Mouse (Mus musculus): ENCODE results near the gene Pigg. TPM values are rescaled to one million over a fixed set of nuclear protein-coding genes. Genes with fewer than 3 reads are reported as not detected.

The Pigg gene
- polyA plus RNA-seq, 1 experiment = 1.8 TPM

DNA sequence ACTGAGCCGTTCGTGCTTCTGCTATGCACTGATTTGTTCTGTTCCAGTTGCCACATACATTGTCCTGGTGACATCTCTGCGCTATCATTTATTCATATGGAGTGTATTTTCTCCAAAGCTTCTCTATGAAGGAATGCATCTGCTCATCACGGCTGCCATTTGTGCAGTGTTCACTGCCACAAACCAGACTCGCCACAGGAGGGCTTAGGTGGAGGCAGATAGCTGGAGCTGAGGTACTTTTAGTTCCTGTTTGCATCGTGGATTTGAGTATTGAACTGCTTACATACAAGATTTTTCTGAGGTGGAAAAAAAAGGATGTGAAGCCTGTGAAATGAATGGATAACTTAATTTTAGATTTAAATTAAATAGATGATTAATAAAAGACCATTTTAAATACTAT lies 35.4 kb downstream of the Pigg start:
- peaks cover 7% of the 10 kb centered on the region for H3K36me3 ChIP-seq (ENCODE audit: control insufficient read depth, insufficient read depth)
- no peak overlapping the region for H3ac ChIP-seq (ENCODE audit: control insufficient read depth, insufficient read length, low read depth)

DNA sequence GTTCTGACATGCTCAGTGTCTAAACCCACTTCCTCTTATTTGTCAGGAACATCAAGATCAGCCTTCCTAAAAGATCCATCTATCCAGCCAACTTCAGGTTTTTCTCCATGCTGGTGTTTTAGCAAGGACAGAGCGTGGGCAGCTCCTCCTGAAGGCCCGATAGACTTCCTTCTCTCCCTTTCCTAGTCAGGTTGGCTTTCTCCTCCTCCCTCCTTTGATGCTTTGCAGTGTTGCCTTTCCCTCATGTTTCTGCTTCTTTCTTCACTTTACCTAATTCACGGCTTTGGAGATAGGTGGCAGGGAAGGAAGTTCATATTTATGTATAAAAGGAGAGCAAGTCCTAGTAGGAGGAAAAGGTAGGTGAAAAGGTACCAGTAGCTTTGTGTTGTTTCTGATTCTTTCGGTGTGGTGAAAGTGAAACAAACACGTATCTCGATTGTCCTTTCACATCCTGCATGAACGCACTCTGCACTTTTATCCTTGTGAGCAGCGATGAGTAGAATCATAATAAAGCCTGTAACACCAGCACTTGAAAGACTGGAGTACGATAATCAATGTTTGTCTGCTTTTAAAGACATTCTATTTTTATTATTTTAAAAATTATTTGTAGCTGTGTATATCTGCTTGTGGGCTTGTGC lies 37.2 kb downstream of the Pigg start:
- no peak overlapping the region for H3K4me3 ChIP-seq (ENCODE audit: insufficient read depth, poor library complexity, severe bottlenecking)
- TF ChIP-seq MAX (IDR thresholded peaks at IDR 0.05) (no peak), CEBPB (IDR thresholded peaks at IDR 0.05; ENCODE audit: low read depth) (no peak), CTCF (IDR thresholded peaks at IDR 0.05; ENCODE audit: control insufficient read depth, insufficient read depth, insufficient read length) (no peak), FOSL1 (IDR thresholded peaks at IDR 0.05; ENCODE audit: insufficient read depth, low read length, poor library complexity, severe bottlenecking) (no peak), USF1 (IDR thresholded peaks at IDR 0.05; ENCODE audit: low read depth) (no peak), MYOD1 (IDR thresholded peaks at IDR 0.05; ENCODE audit: control insufficient read depth, insufficient read length, low read depth) (no peak)
- H3K79me2 ChIP-seq (ENCODE audit: control insufficient read depth, insufficient read depth) = no peaks in the 10 kb centered on the region
- H3K27me3 ChIP-seq (ENCODE audit: control insufficient read depth, insufficient read depth, insufficient read length) = no peaks in the 10 kb centered on the region
- H3K79me3 ChIP-seq (ENCODE audit: low read depth) = no peaks in the 10 kb centered on the region
- no peak overlapping the region for H3ac ChIP-seq (ENCODE audit: control insufficient read depth, insufficient read length, low read depth)
- peaks cover 7% of the 10 kb centered on the region for H3K36me3 ChIP-seq (ENCODE audit: control insufficient read depth, insufficient read depth)

More for the DNA sequence above, 35.4 kb downstream of the Pigg start:
- Histone ChIP-seq H3K4me3 (ENCODE audit: insufficient read depth, poor library complexity, severe bottlenecking) (no peak overlapping the region), H3K27me3 (ENCODE audit: control insufficient read depth, insufficient read depth, insufficient read length) (no peaks in the 10 kb centered on the region), H3K79me3 (ENCODE audit: low read depth) (no peaks in the 10 kb centered on the region), H3K79me2 (ENCODE audit: control insufficient read depth, insufficient read depth) (no peaks in the 10 kb centered on the region)
- TF ChIP-seq MAX (IDR thresholded peaks at IDR 0.05) (no peak), MYOD1 (IDR thresholded peaks at IDR 0.05; ENCODE audit: control insufficient read depth, insufficient read length, low read depth) (no peak), CEBPB (IDR thresholded peaks at IDR 0.05; ENCODE audit: low read depth) (no peak), FOSL1 (IDR thresholded peaks at IDR 0.05; ENCODE audit: insufficient read depth, low read length, poor library complexity, severe bottlenecking) (no peak), MYOG (IDR thresholded peaks at IDR 0.05; ENCODE audit: control insufficient read depth, extremely low read depth, insufficient read length) (no peak), CTCF (IDR thresholded peaks at IDR 0.05; ENCODE audit: control insufficient read depth, insufficient read depth, insufficient read length) (no peak), USF1 (IDR thresholded peaks at IDR 0.05; ENCODE audit: low read depth) (no peak)

DNA sequence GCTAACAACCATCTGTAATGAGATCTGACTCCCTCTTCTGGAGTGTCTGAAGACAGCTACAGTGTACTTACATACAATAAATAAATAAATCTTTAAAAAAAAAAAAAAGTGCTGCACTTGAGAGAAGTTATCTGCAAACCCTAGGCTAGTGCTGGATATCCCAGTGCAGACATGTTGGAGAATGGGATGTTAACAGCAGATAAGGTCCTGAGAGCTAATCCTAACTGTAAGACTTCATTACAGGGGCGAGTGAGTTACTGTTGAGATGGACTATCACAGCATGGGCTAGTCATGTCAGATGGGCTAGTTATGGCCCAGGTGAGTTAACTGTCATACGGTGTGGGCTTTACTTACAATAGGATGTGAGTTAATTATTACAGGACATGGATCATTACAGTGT lies 41.6 kb downstream of the Pigg start:
- Histone ChIP-seq H3K36me3 (ENCODE audit: control insufficient read depth, insufficient read depth) (peaks cover 4% of the 10 kb centered on the region), H3ac (ENCODE audit: control insufficient read depth, insufficient read length, low read depth) (no peak overlapping the region), H3K27me3 (ENCODE audit: control insufficient read depth, insufficient read depth, insufficient read length) (no peaks in the 10 kb centered on the region), H3K4me3 (ENCODE audit: insufficient read depth, poor library complexity, severe bottlenecking) (no peak overlapping the region), H3K79me3 (ENCODE audit: low read depth) (no peaks in the 10 kb centered on the region), H3K79me2 (ENCODE audit: control insufficient read depth, insufficient read depth) (no peaks in the 10 kb centered on the region)
- TF ChIP-seq CEBPB (IDR thresholded peaks at IDR 0.05; ENCODE audit: low read depth) (no peak), MYOG (IDR thresholded peaks at IDR 0.05; ENCODE audit: control insufficient read depth, extremely low read depth, insufficient read length) (no peak)

DNA sequence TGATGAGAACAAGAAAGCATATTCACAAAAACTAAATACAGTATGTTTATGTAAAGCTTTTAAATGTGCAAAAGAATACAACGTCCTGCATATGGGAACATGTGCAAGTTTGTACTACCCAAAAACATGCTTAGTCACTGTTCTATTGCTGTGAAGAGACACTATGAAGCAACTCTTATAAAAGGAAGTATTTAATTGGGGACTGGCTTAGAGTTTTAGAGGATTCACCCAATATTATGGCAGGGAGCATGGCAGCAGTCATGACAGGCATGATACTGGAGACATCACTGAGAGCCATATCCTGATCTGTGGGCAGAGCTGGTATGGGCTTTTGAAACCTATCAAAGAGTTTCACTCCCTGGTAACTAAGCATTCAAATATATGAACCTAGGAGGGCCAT lies 45.5 kb downstream of the Pigg start:
- Histone ChIP-seq H3ac (ENCODE audit: control insufficient read depth, insufficient read length, low read depth) (no peak overlapping the region), H3K27me3 (ENCODE audit: control insufficient read depth, insufficient read depth, insufficient read length) (no peaks in the 10 kb centered on the region), H3K4me3 (ENCODE audit: insufficient read depth, poor library complexity, severe bottlenecking) (no peak overlapping the region), H3K79me2 (ENCODE audit: control insufficient read depth, insufficient read depth) (no peaks in the 10 kb centered on the region), H3K79me3 (ENCODE audit: low read depth) (no peaks in the 10 kb centered on the region), H3K36me3 (ENCODE audit: control insufficient read depth, insufficient read depth) (no peaks in the 10 kb centered on the region)
- no peak for TF ChIP-seq CEBPB (IDR thresholded peaks at IDR 0.05; ENCODE audit: low read depth)
- TF ChIP-seq CTCF (IDR thresholded peaks at IDR 0.05; ENCODE audit: control insufficient read depth, insufficient read depth, insufficient read length) = no peak
- no peak for TF ChIP-seq MAX (IDR thresholded peaks at IDR 0.05)
- no peak for TF ChIP-seq FOSL1 (IDR thresholded peaks at IDR 0.05; ENCODE audit: insufficient read depth, low read length, poor library complexity, severe bottlenecking)
- no peak for TF ChIP-seq USF1 (IDR thresholded peaks at IDR 0.05; ENCODE audit: low read depth)
- no peak for TF ChIP-seq MYOD1 (IDR thresholded peaks at IDR 0.05; ENCODE audit: control insufficient read depth, insufficient read length, low read depth)
- TF ChIP-seq MYOG (IDR thresholded peaks at IDR 0.05; ENCODE audit: control insufficient read depth, extremely low read depth, insufficient read length) = no peak

DNA sequence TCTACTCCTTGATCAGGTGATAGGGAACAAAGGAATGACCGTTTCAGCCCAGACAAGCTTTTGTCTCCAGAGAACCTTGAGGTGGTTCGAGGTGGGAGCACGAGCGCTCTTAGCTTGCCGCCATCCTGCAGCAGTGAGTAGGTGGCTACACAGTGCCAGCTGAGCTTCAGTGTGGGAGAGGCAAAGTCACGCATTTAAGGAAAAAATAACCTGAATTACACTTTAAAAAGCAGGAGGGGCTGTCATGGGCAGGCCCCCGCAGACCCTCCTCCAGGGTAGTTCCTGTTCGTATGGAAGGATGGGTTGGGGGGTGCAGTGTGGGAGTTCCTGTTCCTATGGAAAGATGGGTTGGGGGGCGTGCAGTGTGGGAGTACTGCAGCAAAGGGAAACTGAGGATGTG lies 47.1 kb downstream of the Pigg start:
- Histone ChIP-seq H3K79me3 (ENCODE audit: low read depth) (no peaks in the 10 kb centered on the region), H3K4me3 (ENCODE audit: insufficient read depth, poor library complexity, severe bottlenecking) (no peak overlapping the region), H3K27me3 (ENCODE audit: control insufficient read depth, insufficient read depth, insufficient read length) (no peaks in the 10 kb centered on the region), H3ac (ENCODE audit: control insufficient read depth, insufficient read length, low read depth) (no peak overlapping the region), H3K79me2 (ENCODE audit: control insufficient read depth, insufficient read depth) (no peaks in the 10 kb centered on the region), H3K36me3 (ENCODE audit: control insufficient read depth, insufficient read depth) (no peaks in the 10 kb centered on the region)
- TF ChIP-seq FOSL1 (IDR thresholded peaks at IDR 0.05; ENCODE audit: insufficient read depth, low read length, poor library complexity, severe bottlenecking) = no peak
- TF ChIP-seq MYOG (IDR thresholded peaks at IDR 0.05; ENCODE audit: control insufficient read depth, extremely low read depth, insufficient read length) = no peak
- TF ChIP-seq MYOD1 (IDR thresholded peaks at IDR 0.05; ENCODE audit: control insufficient read depth, insufficient read length, low read depth) = no peak
- TF ChIP-seq CTCF (IDR thresholded peaks at IDR 0.05; ENCODE audit: control insufficient read depth, insufficient read depth, insufficient read length) = no peak
- no peak for TF ChIP-seq CEBPB (IDR thresholded peaks at IDR 0.05; ENCODE audit: low read depth)
- no peak for TF ChIP-seq MAX (IDR thresholded peaks at IDR 0.05)
- TF ChIP-seq USF1 (IDR thresholded peaks at IDR 0.05; ENCODE audit: low read depth) = no peak

DNA sequence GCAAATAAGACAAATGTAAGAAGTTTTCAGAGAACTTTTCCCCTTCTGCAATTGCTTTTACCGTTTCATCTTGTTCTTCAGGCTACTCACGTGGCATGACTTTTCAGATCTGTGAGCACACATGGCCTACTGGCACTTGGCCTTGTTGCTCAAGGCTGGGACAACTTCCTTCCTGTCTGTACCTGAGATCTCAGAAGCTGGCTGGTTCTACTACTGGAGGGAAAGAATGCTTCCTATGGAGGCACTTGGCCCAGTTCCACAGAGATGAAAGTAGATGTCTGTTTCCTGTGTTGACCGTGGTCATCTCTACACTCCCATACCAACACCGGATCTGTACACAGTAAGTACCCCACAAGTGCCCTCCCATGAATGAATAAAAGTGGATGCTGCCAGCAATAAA lies 47.8 kb downstream of the Pigg start:
- Histone ChIP-seq H3K79me3 (ENCODE audit: low read depth) (no peaks in the 10 kb centered on the region), H3K4me3 (ENCODE audit: insufficient read depth, poor library complexity, severe bottlenecking) (no peak overlapping the region), H3K36me3 (ENCODE audit: control insufficient read depth, insufficient read depth) (no peaks in the 10 kb centered on the region), H3ac (ENCODE audit: control insufficient read depth, insufficient read length, low read depth) (no peak overlapping the region), H3K79me2 (ENCODE audit: control insufficient read depth, insufficient read depth) (no peaks in the 10 kb centered on the region), H3K27me3 (ENCODE audit: control insufficient read depth, insufficient read depth, insufficient read length) (no peaks in the 10 kb centered on the region)
- TF ChIP-seq CEBPB (IDR thresholded peaks at IDR 0.05; ENCODE audit: low read depth) (no peak), MAX (IDR thresholded peaks at IDR 0.05) (no peak), MYOG (IDR thresholded peaks at IDR 0.05; ENCODE audit: control insufficient read depth, extremely low read depth, insufficient read length) (no peak), USF1 (IDR thresholded peaks at IDR 0.05; ENCODE audit: low read depth) (no peak), MYOD1 (IDR thresholded peaks at IDR 0.05; ENCODE audit: control insufficient read depth, insufficient read length, low read depth) (no peak), FOSL1 (IDR thresholded peaks at IDR 0.05; ENCODE audit: insufficient read depth, low read length, poor library complexity, severe bottlenecking) (no peak), CTCF (IDR thresholded peaks at IDR 0.05; ENCODE audit: control insufficient read depth, insufficient read depth, insufficient read length) (no peak)

Measured in C2C12 (cell line).